Mouse (Mus musculus) embryonic facial prominence, embryonic 11.5 days (tissue): Measurements from ENCODE around the gene Sdk1. TPM values are rescaled to one million over a fixed set of nuclear protein-coding genes. Genes with fewer than 3 reads are reported as not detected.

ENCODE experiments used
- ATAC-seq: fragments of 200-750 bp; cut with Nextera tagmentation; replicated peaks from 2 replicates; pipeline ENCODE4 v1.8.0; 2017; ENCODE audit warnings: low read depth; ENCODE audit not compliant: insufficient number of reproducible peaks, low FRiP score, low TSS enrichment
- DNase-seq: peaks from one replicate; pipeline ENCODE4 v3.0.0-alpha.2; 2015; ENCODE audit warnings: low spot score
- H3K27ac ChIP-seq: fragments of 300-500 bp; sonication (generic); replicated peaks from 2 replicates; pipeline ENCODE4 v1.5.1; 2014; ENCODE audit warnings: mild to moderate bottlenecking, low read depth, low read length, control low read depth
- H3K27me3 ChIP-seq: fragments of 300-500 bp; sonication (generic); 2 replicates; pipeline ENCODE4 v1.6.1; 2014; ENCODE audit warnings: mild to moderate bottlenecking, low read length, moderate library complexity, mixed read lengths; ENCODE audit not compliant: control insufficient read depth, insufficient read depth
- H3K36me3 ChIP-seq: fragments of 300-500 bp; sonication (generic); replicated peaks from 2 replicates; pipeline ENCODE4 v1.6.1; 2014; ENCODE audit warnings: low read depth, mild to moderate bottlenecking, low read length, moderate library complexity, mixed read lengths; ENCODE audit not compliant: control insufficient read depth, insufficient read depth
- H3K4me1 ChIP-seq: fragments of 300-500 bp; sonication (generic); 2 replicates; pipeline ENCODE4 v1.6.1; 2014; ENCODE audit warnings: low read length, mixed read lengths; ENCODE audit not compliant: control insufficient read depth, insufficient read depth
- H3K4me2 ChIP-seq: fragments of 300-500 bp; sonication (generic); 2 replicates; pipeline ENCODE4 v1.6.1; 2014; ENCODE audit warnings: low read depth, mild to moderate bottlenecking, control low read depth, low read length, moderate library complexity
- H3K4me3 ChIP-seq: fragments of 300-500 bp; sonication (generic); 2 replicates; pipeline ENCODE4 v1.5.1; 2014; ENCODE audit warnings: low read depth, low read length, control low read depth
- H3K9ac ChIP-seq: fragments of 300-500 bp; sonication (generic); replicated peaks from 2 replicates; pipeline ENCODE4 v1.6.1; 2014; ENCODE audit warnings: mild to moderate bottlenecking, control low read depth, low read length
- H3K9me3 ChIP-seq: fragments of 300-500 bp; sonication (generic); replicated peaks from 2 replicates; pipeline ENCODE4 v1.6.1; 2016; ENCODE audit warnings: mild to moderate bottlenecking, low read length, inconsistent platforms, mixed read lengths; ENCODE audit not compliant: control insufficient read depth
- WGBS: fragments of 180-500 bp; shearing (Covaris S2); extraction: QIAGEN DNeasy Blood & Tissue Kit; methylation state at CpG from one replicate; pipeline ENCODE4 v1.1.7; 2014; 5-methylcytosine and 5-hydroxymethylcytosine counted together
- polyA plus RNA-seq: library from polyadenylated mRNA; unstranded; fragments of >200 nt; fragmentation: Nextera tagmentation; extraction: Ambion mirVana; gene quantifications from 2 replicates; pipeline ENCODE4 v1.2.1, GENCODE M21; 2014

Sdk1 gene
- polyA plus RNA-seq, 1 experiment from 2014 or later: 1.2 TPM

DNA sequence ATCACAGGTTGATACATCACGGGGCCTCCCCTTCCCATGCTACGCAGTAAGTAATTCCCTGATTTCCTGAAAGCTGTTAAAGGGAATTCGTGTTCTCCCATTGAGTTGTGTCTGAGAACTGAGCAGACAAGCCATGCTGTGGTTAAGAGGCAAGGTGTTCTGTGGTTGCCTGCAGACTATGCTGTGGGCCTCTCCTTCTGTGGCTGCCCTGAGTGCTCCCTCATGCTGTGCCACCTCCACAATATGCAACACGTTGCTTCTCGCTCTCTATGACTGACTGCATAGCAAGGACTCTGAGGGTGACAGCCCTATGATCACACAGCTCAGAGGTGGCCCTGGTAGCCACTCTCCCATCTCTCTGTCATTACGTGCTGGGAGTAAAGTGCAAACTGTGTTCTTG is 797.9 kb downstream of the Sdk1 start:
- ATAC-seq (no peak), DNase-seq (no peak)
- Histone ChIP-seq H3K4me2 (no peak overlapping the region), H3K9ac (no peak overlapping the region), H3K27ac (no peak overlapping the region), H3K4me3 (no peak overlapping the region), H3K9me3 (no peaks in the 10 kb centered on the region), H3K4me1 (no peaks in the 10 kb centered on the region), H3K36me3 (no peaks in the 10 kb centered on the region), H3K27me3 (no peaks in the 10 kb centered on the region)
- WGBS: 89% methylated on average over 6 of the region's 6 CpGs

GRCm38 (mm10) chr5:142039891-142040530 is 798.7 kb downstream of the Sdk1 start:
- H3K36me3 ChIP-seq: no peaks in the 10 kb centered on the region
- H3K4me2 ChIP-seq: no peak overlapping the region
- H3K27me3 ChIP-seq: no peaks in the 10 kb centered on the region
- no peak overlapping the region for H3K4me3 ChIP-seq
- DNase-seq (no peak), ATAC-seq (no peak)
- H3K27ac ChIP-seq: no peak overlapping the region
- WGBS: 81% methylated on average over 4 of the region's 4 CpGs
- H3K9me3 ChIP-seq: no peaks in the 10 kb centered on the region
- H3K9ac ChIP-seq: no peak overlapping the region
- H3K4me1 ChIP-seq: no peaks in the 10 kb centered on the region

GRCm38 (mm10) chr5:142041226-142041802 is 800.0 kb downstream of the Sdk1 start:
- Histone ChIP-seq H3K4me3 (no peak overlapping the region), H3K27me3 (no peaks in the 10 kb centered on the region), H3K27ac (no peak overlapping the region), H3K4me2 (no peak overlapping the region), H3K36me3 (no peaks in the 10 kb centered on the region), H3K4me1 (no peaks in the 10 kb centered on the region), H3K9ac (no peak overlapping the region), H3K9me3 (no peaks in the 10 kb centered on the region)
- ATAC-seq: no peak
- WGBS: 84% methylated on average over 8 of the region's 8 CpGs
- no peak for DNase-seq

DNA sequence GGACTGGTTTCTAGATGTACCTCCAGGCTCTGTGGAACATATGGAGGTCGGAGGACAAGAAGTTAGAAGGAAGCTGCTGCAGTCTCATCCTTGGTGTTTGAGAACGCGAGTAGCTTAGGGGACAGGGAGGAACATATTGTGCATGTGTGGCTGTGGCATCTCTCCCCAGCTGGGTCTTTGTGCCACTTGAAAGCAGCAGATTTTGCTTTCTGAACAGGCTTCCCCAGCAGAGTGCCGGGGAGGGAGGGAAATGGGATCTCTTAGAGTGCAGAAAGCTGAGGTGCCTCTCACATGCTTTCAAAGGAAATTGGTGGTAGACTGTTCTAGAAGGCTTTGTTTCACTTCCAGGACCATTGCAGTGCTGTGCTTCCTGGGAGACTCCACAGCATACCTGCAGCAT is 820.5 kb downstream of the Sdk1 start:
- Histone ChIP-seq H3K4me3 (no peak overlapping the region), H3K27ac (no peak overlapping the region), H3K36me3 (no peaks in the 10 kb centered on the region), H3K27me3 (no peaks in the 10 kb centered on the region), H3K9ac (no peak overlapping the region), H3K4me2 (no peak overlapping the region), H3K9me3 (no peaks in the 10 kb centered on the region), H3K4me1 (no peaks in the 10 kb centered on the region)
- ATAC-seq (no peak), DNase-seq (no peak)
- 78% methylated on average over 4 of the region's 4 CpGs for WGBS

DNA sequence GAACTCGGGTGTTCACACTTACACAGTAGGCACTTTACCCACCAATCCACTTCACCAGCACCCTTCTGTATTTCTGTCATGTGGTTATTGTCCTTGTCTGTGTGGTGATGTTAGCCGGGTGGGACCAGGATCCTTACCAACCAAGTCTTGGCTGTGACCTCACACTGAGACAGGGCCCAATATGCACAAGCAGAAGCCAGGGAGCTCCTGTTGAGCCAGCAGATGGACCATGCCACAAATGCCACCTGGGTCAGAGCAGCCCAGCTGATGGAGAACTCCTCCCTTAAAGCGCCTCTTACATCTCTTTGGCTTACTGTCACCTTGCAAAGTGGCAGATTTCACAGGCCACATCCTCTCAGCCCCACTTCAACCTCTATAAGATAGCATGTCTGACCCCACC is 830.0 kb downstream of the Sdk1 start:
- 95% methylated on average over 3 of the region's 3 CpGs for WGBS
- no peak for ATAC-seq

DNA sequence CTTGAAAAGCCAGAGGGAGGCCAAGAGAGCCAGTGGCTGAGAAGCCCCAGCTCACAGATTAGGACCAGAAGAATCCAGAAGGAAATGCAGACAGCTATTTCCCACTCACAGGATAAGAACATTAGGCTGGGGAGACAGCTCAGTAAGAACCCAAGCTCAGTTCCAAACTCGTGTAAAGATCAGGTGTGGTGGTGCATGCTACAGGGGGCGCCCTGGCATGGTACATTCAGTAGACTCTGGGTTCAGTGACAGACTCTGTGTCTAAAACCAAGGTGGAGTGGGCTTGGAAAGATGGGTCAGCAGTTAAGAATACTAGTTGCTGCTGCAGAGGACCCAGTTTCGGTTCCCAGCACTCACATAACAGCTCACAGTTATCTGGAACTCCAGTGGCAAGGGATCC is 832.6 kb downstream of the Sdk1 start:
- no peak overlapping the region for H3K4me3 ChIP-seq
- no peak overlapping the region for H3K4me2 ChIP-seq
- no peak overlapping the region for H3K9ac ChIP-seq
- WGBS: 83% methylated on average over 3 of the region's 3 CpGs
- H3K4me1 ChIP-seq: no peaks in the 10 kb centered on the region
- no peak overlapping the region for H3K27ac ChIP-seq
- no peaks in the 10 kb centered on the region for H3K9me3 ChIP-seq
- no peak for DNase-seq
- H3K36me3 ChIP-seq: no peaks in the 10 kb centered on the region
- ATAC-seq: no peak
- H3K27me3 ChIP-seq: no peaks in the 10 kb centered on the region

More for the DNA sequence above, 830.0 kb downstream of the Sdk1 start:
- H3K9me3 ChIP-seq: no peaks in the 10 kb centered on the region
- no peak overlapping the region for H3K4me3 ChIP-seq
- H3K4me1 ChIP-seq: no peaks in the 10 kb centered on the region
- H3K9ac ChIP-seq: no peak overlapping the region
- H3K36me3 ChIP-seq: no peaks in the 10 kb centered on the region
- no peaks in the 10 kb centered on the region for H3K27me3 ChIP-seq
- DNase-seq: no peak
- no peak overlapping the region for H3K27ac ChIP-seq
- H3K4me2 ChIP-seq: no peak overlapping the region

GRCm38 (mm10) chr5:142074561-142075500 is 833.5 kb downstream of the Sdk1 start:
- Histone ChIP-seq H3K9me3 (no peaks in the 10 kb centered on the region), H3K4me1 (no peaks in the 10 kb centered on the region), H3K27ac (no peak overlapping the region), H3K4me3 (no peak overlapping the region), H3K27me3 (no peaks in the 10 kb centered on the region), H3K36me3 (no peaks in the 10 kb centered on the region), H3K9ac (no peak overlapping the region), H3K4me2 (no peak overlapping the region)
- no peak for DNase-seq
- WGBS: 60% methylated on average over 13 of the region's 13 CpGs
- ATAC-seq: no peak

GRCm38 (mm10) chr5:142080661-142081060 is 839.4 kb downstream of the Sdk1 start:
- Histone ChIP-seq H3K4me3 (no peak overlapping the region), H3K27ac (no peak overlapping the region)
- no peak for ATAC-seq

More at GRCm38 (mm10) chr5:142080661-142081060, 839.4 kb downstream of the Sdk1 start:
- H3K4me2 ChIP-seq: no peak overlapping the region
- no peaks in the 10 kb centered on the region for H3K4me1 ChIP-seq
- no peaks in the 10 kb centered on the region for H3K36me3 ChIP-seq
- no peak for DNase-seq
- no peaks in the 10 kb centered on the region for H3K9me3 ChIP-seq
- H3K9ac ChIP-seq: no peak overlapping the region
- 90% methylated on average over 3 of the region's 3 CpGs for WGBS
- H3K27me3 ChIP-seq: no peaks in the 10 kb centered on the region
